Mouse (Mus musculus) gastrocnemius, postnatal 25 days (tissue): Measurements from ENCODE around the gene Map4k3. TPM values are rescaled to one million over a fixed set of nuclear protein-coding genes. Genes with fewer than 3 reads are reported as not detected.

Experiments used
- DNase-seq: peaks from one replicate; pipeline ENCODE4 v3.0.0; 2022
- total RNA-seq, 2 experiments: library from RNA; stranded (reverse); gene quantifications; 1 replicate in 1 of 2; 2 replicates in 1 of 2; pipeline ENCODE4 v1.2.3; 2021

Map4k3 gene
- total RNA-seq, 2 experiments from 2014 or later = 12.4 to 15.0 TPM

GRCm38 (mm10) chr17:80683821-80684576, 44.3 kb downstream of the Map4k3 start:
- DNase-seq = no peak

- DNase-seq = no peak
These were observed 45.2 kb downstream of the Map4k3 start for GRCm38 (mm10) chr17:80683041-80683440.

GRCm38 (mm10) chr17:80678190-80678589, 50.1 kb downstream of the Map4k3 start:
- no peak for DNase-seq

GRCm38 (mm10) chr17:80676859-80677535, 51.3 kb downstream of the Map4k3 start:
- DNase-seq = no peak

GRCm38 (mm10) chr17:80676211-80676610, 52.1 kb downstream of the Map4k3 start:
- no peak for DNase-seq

GRCm38 (mm10) chr17:80670395-80670794, 57.9 kb downstream of the Map4k3 start:
- no peak for DNase-seq

- no peak for DNase-seq
These were observed 64.7 kb downstream of the Map4k3 start for GRCm38 (mm10) chr17:80663623-80664022.

- no peak for DNase-seq
These were observed 65.3 kb downstream of the Map4k3 start for GRCm38 (mm10) chr17:80662836-80663620.

- peak; percentile 41 for DNase-seq
These were observed 66.4 kb downstream of the Map4k3 start for GRCm38 (mm10) chr17:80661896-80662295.

- no peak for DNase-seq
These were observed 67.4 kb downstream of the Map4k3 start for GRCm38 (mm10) chr17:80660707-80661380.

GRCm38 (mm10) chr17:80660234-80660633, 68.1 kb downstream of the Map4k3 start:
- DNase-seq = no peak

- DNase-seq = no peak
These were observed 68.5 kb downstream of the Map4k3 start for GRCm38 (mm10) chr17:80659821-80660220.

- DNase-seq = no peak
These were observed 74.0 kb downstream of the Map4k3 start for GRCm38 (mm10) chr17:80654323-80654722.

GRCm38 (mm10) chr17:80652740-80653139, 75.5 kb downstream of the Map4k3 start:
- no peak for DNase-seq

GRCm38 (mm10) chr17:80646843-80647242, 81.4 kb downstream of the Map4k3 start:
- DNase-seq = no peak

- DNase-seq = no peak
These were observed 82.2 kb downstream of the Map4k3 start for GRCm38 (mm10) chr17:80646131-80646530.

GRCm38 (mm10) chr17:80645694-80646034, 82.6 kb downstream of the Map4k3 start:
- no peak for DNase-seq

- DNase-seq = no peak
These were observed 83.1 kb downstream of the Map4k3 start for GRCm38 (mm10) chr17:80644983-80645693.

- no peak for DNase-seq
These were observed 83.7 kb downstream of the Map4k3 start for GRCm38 (mm10) chr17:80644567-80644966.

GRCm38 (mm10) chr17:80638121-80638520, 90.2 kb downstream of the Map4k3 start:
- no peak for DNase-seq

- DNase-seq = no peak
These were observed 92.5 kb downstream of the Map4k3 start for GRCm38 (mm10) chr17:80635794-80636193.

- DNase-seq = no peak
These were observed 95.4 kb downstream of the Map4k3 start for GRCm38 (mm10) chr17:80632846-80633245.
